22 mouse cellular contexts compared by ENCODE assay signal in the genomic region with DNA sequence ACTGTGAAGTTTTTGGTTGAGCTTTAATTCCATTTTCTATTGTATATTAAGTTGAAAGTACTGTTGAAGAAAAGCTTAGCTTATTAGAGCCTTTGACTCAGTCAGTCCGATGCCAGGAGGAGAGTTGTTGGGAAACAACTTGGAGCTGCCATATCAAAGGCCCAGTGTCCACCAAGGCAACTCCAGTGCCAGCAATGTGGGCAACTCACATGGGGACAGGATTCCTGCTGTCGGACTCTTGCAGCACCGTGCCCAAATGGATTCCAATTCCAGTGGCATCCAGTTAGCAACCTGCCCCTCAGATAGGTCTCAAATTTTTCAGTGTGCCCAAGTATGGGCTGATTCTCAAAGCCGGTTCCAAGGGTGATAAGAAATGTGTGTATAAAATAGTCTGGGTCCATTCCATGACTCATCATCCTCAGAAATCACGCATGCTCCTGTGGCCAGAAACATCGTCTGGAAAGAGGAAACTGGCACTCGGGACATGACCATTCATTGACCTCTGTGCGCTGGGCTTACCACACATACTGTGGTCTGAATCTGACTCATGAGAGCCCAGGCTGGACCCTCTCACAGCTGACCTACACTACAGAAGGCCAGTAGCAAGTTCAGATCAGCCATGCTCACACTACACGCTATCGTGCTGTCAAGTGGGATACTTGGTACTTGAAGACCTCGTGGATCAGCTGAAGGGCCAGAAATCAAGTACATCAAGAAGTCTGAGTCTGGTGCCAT.
"Had no signal": no experiment of that assay in that cellular context is flagged by ENCODE, and none has a peak within 500 bp of the region (broad histone marks: within the 10 kb centered on the region; RNA-seq: fewer than 3 reads in every experiment).

No protein-coding gene starts in this region.

- H3K9me3 ChIP-seq: kidney, embryonic 15.5 days; limb, embryonic 12.5 days; limb, embryonic 15.5 days; lung, embryonic 15.5 days; midbrain, embryonic 10.5 days; midbrain, embryonic 13.5 days; neural tube, embryonic 12.5 days; neural tube, embryonic 15.5 days; stomach, embryonic 15.5 days had no signal

- H3K4me3 ChIP-seq: kidney, embryonic 15.5 days; limb, embryonic 12.5 days; limb, embryonic 15.5 days; lung, embryonic 15.5 days; megakaryocyte, embryonic 14.5 days; midbrain, embryonic 10.5 days; midbrain, embryonic 13.5 days; neural tube, embryonic 12.5 days; neural tube, embryonic 15.5 days; stomach, embryonic 15.5 days had no signal

- H3K9ac ChIP-seq: kidney, embryonic 15.5 days; limb, embryonic 12.5 days; limb, embryonic 15.5 days; liver, embryonic 14.5 days; liver, postnatal 0 days; lung, embryonic 15.5 days; midbrain, embryonic 13.5 days; neural tube, embryonic 12.5 days; neural tube, embryonic 15.5 days; stomach, embryonic 15.5 days had no signal

- H3K27ac ChIP-seq: kidney, embryonic 15.5 days; limb, embryonic 12.5 days; limb, embryonic 15.5 days; liver, embryonic 14.5 days; lung, embryonic 15.5 days; midbrain, embryonic 10.5 days; midbrain, embryonic 13.5 days; neural tube, embryonic 12.5 days; neural tube, embryonic 15.5 days; stomach, embryonic 15.5 days had no signal

- H3K27me3 ChIP-seq: kidney, embryonic 15.5 days; limb, embryonic 12.5 days; limb, embryonic 15.5 days; lung, embryonic 15.5 days; midbrain, embryonic 13.5 days; neural tube, embryonic 12.5 days; neural tube, embryonic 15.5 days; stomach, embryonic 15.5 days had no signal

- H3K4me1 ChIP-seq: kidney, embryonic 15.5 days; limb, embryonic 12.5 days; limb, embryonic 15.5 days; lung, embryonic 15.5 days; midbrain, embryonic 10.5 days; midbrain, embryonic 13.5 days; neural tube, embryonic 12.5 days; neural tube, embryonic 15.5 days; stomach, embryonic 15.5 days had no signal

- DNase-seq: kidney, postnatal 14 days; kidney, postnatal 4 days; left cerebral cortex, postnatal 4 days; liver, postnatal 0 days; lung, postnatal 10 days; lung, postnatal 36 days; right cerebral cortex, adult 18-20 months; right cerebral cortex, postnatal 14 days; right cerebral cortex, postnatal 4 days; thymus, postnatal 25 days had no signal

- H3K36me3 ChIP-seq: kidney, embryonic 15.5 days; limb, embryonic 12.5 days; limb, embryonic 15.5 days; lung, embryonic 15.5 days; midbrain, embryonic 10.5 days; midbrain, embryonic 13.5 days; neural tube, embryonic 12.5 days; neural tube, embryonic 15.5 days; stomach, embryonic 15.5 days had no signal

- ATAC-seq: liver, postnatal 0 days; midbrain, embryonic 13.5 days had no signal

- H3K4me2 ChIP-seq: kidney, embryonic 15.5 days; limb, embryonic 12.5 days; limb, embryonic 15.5 days; liver, embryonic 11.5 days; lung, embryonic 15.5 days; midbrain, embryonic 13.5 days; neural tube, embryonic 12.5 days; neural tube, embryonic 15.5 days; stomach, embryonic 15.5 days had no signal
